Mouse (Mus musculus) liver, adult 2 months (tissue): ENCODE data around the gene Car7. TPM values are rescaled to one million over a fixed set of nuclear protein-coding genes. Genes with fewer than 3 reads are reported as not detected.

Experiments used
- DNase-seq: peaks from one replicate; pipeline ENCODE4 v3.0.0-alpha.2; 2011; ENCODE audit warnings: low read depth, low spot score; ENCODE audit errors: extremely low read depth
- H3K27ac ChIP-seq: fragments of 200-500 bp; replicated peaks from 2 replicates; pipeline ENCODE4 v1.5.1; 2012; ENCODE audit warnings: low read depth, mild to moderate bottlenecking, control low read depth, inconsistent platforms, low read length; ENCODE audit not compliant: insufficient read depth
- H3K27me3 ChIP-seq: fragments of 200-500 bp; 2 replicates; pipeline ENCODE4 v1.6.1; 2012; ENCODE audit warnings: mild to moderate bottlenecking, moderate library complexity, low read length, inconsistent platforms; ENCODE audit not compliant: control insufficient read depth, insufficient read depth
- H3K36me3 ChIP-seq: fragments of 200-500 bp; 2 replicates; pipeline ENCODE4 v1.6.1; 2012; ENCODE audit warnings: low read length, inconsistent platforms; ENCODE audit not compliant: control insufficient read depth, insufficient read depth
- H3K4me1 ChIP-seq: fragments of 200-500 bp; 2 replicates; pipeline ENCODE4 v1.6.1; 2011; ENCODE audit warnings: low read length; ENCODE audit not compliant: control insufficient read depth, insufficient read depth
- H3K4me3 ChIP-seq: fragments of 200-500 bp; 2 replicates; pipeline ENCODE4 v1.5.1; 2011; ENCODE audit warnings: low read depth, mild to moderate bottlenecking, control low read depth, low read length, moderate library complexity; ENCODE audit not compliant: insufficient read depth
- H3K79me2 ChIP-seq: fragments of 200-500 bp; 2 replicates; pipeline ENCODE4 v1.6.1; 2012; ENCODE audit warnings: inconsistent platforms, mild to moderate bottlenecking, low read length, moderate library complexity; ENCODE audit not compliant: control insufficient read depth, insufficient read depth
- H3K9ac ChIP-seq: fragments of 200-500 bp; 2 replicates; pipeline ENCODE4 v1.6.1; 2012; ENCODE audit warnings: low read depth, mild to moderate bottlenecking, control low read depth, inconsistent platforms, low read length
- CTCF ChIP-seq: fragments of 200-500 bp; IDR thresholded peaks from 2 replicates; pipeline ENCODE4 v1.5.1; 2011; ENCODE audit warnings: low read depth, low read length, control low read depth
- POLR2A ChIP-seq: fragments of 200-500 bp; IDR thresholded peaks from 2 replicates; pipeline ENCODE4 v1.6.1; 2011; ENCODE audit warnings: low read length, control low read depth; ENCODE audit not compliant: insufficient read depth; ENCODE audit errors: extremely low read depth
- WGBS: fragments of 180-500 bp; shearing (Covaris S2); methylation state at CpG from one replicate; pipeline ENCODE4 v1.1.7; 2018; 5-methylcytosine and 5-hydroxymethylcytosine counted together
- polyA plus RNA-seq: library from polyadenylated mRNA; depleted of rRNA; stranded (reverse); fragments of >200 nt; gene quantifications from 2 replicates; pipeline ENCODE4 v1.2.3, GENCODE M21; 2012; rRNA removed
- total RNA-seq: library from RNA; depleted of rRNA; stranded (reverse); fragments of >200 nt; gene quantifications from 2 replicates; pipeline ENCODE4 v1.2.3, GENCODE M21; 2014; rRNA removed

Car7 gene
- total RNA-seq: 1.0 and 1.2 TPM in 2 replicates
- polyA plus RNA-seq: 1.8 and 2.6 TPM in 2 replicates

DNA sequence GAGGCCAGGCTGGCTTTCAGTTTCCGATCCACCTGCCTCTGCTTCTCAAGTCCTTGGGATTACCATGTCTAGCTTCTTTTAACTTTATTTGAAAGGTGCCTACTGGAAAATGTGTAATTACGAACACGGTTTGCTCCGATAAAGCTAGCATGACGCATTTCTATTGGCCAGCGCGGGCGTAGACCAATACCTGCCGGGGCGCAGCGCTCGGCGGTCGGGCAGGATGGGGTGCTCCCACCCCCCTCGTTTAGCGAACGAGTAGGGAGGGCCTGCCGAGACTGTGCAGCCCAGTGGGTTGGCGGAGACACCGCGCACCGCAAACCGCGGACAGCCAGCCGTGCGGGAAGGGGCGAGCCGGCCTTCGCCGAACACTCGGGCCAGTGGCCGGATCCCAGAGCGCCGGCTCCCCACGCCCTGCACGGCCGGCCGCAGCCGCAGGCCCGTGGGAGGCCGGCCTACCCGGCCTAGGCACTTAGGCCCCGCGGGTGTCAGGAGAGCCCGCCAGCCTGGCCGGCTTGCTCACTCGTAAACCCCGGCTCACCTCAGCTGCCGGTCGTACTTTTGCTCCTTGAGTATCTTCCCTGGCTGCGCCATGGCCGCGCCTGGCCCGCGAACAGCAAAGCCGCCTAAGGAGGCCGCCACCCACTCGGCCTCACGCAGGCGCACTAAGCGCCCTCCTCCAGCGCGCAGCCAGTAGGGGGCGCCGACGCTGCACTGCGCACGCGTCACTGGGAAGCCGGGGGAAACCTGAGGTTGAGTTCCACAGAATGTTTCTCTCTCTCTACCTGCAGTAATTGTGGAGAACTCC is at the start of gene Car7, which contains the start of gene Nae1:
TSS of gene Car7 (plus strand) at position 719 of the 808 bp plus-strand sequence.
TSS of gene Nae1 (minus strand) at position 667 of the 808 bp plus-strand sequence.
- H3K4me1 ChIP-seq: peaks cover 2% of the 10 kb centered on the region; the same call in 1 of the 2 replicates
- H3K36me3 ChIP-seq: peaks cover 9% of the 10 kb centered on the region
- peak within 1 kb of the TSS; percentile 97 for H3K4me3 ChIP-seq
- H3K79me2 ChIP-seq: peaks cover 9% of the 10 kb centered on the region; the same call in 1 of the 2 replicates
- under 1% methylated on average over 70 of the region's 70 CpGs for WGBS
- TF ChIP-seq POLR2A: peak; percentile 80
- peak; percentile 92 for TF ChIP-seq CTCF
- H3K9ac ChIP-seq: peak within 1 kb of the TSS; percentile 88
- H3K27me3 ChIP-seq: no peaks in the 10 kb centered on the region
- DNase-seq: peak; percentile 78
- peak within 1 kb of the TSS; percentile 84 for H3K27ac ChIP-seq

DNA sequence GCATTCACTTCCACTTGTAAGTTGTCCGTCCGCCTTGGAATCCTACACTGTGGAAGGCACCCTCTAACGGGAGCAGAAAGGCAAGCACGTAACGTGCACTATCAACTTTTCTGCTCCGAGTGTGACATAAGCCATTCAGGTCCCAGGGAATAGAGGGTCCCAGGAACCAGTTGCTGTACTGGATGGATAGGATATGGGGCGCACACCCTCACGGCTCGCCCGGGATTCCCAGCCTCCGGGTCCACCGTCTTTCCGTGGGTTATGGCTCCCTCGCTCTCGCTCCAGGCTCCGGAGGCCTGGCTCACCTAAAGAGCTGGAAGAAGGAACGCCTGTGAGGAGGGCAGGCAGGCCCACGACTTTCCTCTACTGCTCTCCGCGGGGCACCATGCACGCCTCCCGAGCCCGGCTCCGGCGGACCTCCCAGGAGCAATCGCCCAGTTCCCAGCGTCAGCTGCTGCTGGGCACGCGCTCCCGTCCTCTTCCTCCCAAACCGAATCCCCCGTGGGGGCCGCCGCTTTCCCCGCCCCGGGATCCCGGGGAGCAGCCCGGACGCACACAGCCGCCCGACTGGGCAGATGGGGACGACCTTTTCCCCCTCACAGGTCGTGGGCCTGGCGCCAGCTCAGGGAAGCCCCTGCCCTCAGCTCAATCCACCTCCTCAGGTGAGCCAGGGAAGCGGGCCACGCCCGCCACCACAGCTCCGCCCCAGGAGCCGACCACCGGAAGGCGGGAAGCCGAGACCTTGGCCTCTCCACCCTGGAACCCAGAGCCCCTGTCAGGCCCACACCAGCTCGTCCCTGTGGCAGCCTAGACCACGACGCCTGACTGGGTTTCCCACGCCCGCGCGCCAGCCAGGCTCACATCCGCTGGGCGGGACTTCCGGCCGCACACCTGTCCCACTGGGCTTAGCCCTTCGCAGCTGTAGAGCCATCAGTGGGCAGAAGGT is 25.2 kb upstream of the Car7 start, which contains the start of gene Terb1:
TSS of gene Terb1 (minus strand) at position 850 of the 946 bp plus-strand sequence.
- no peak for TF ChIP-seq POLR2A
- no peak for TF ChIP-seq CTCF
- DNase-seq: no peak
- H3K36me3 ChIP-seq: peaks cover 13% of the 10 kb centered on the region
- peak within 1 kb of the TSS; percentile 51 for H3K4me3 ChIP-seq
- H3K79me2 ChIP-seq: no peaks in the 10 kb centered on the region
- WGBS: 7% methylated on average over 64 of the region's 64 CpGs
- H3K4me1 ChIP-seq: peaks cover 2% of the 10 kb centered on the region; the same call in 1 of the 2 replicates
- no peaks in the 10 kb centered on the region for H3K27me3 ChIP-seq
- H3K27ac ChIP-seq: no peak within 1 kb of the TSS
- H3K9ac ChIP-seq: peak within 1 kb of the TSS; percentile 39

DNA sequence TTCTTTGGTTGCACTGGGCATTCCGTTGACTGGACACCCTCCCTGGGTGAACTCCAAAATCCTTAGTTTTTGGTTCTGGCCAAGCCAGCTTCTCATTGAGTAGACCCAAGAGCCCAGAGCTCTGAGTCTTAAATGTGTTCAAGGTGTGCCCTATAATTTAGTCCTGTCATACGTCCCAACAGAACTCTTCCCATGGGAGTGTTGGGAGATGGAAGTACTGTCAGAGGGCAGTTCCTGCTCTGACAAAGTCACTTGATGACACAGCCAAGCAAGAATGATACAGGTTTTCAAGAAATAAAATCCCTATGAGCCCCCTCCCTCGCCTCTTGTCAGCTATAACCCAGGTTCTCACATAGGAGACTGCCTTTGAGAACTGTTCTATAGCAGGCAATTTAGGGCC is 24.4 kb upstream of the Car7 start:
- H3K27ac ChIP-seq: no peak overlapping the region
- peaks cover 21% of the 10 kb centered on the region for H3K36me3 ChIP-seq
- H3K79me2 ChIP-seq: no peaks in the 10 kb centered on the region
- H3K9ac ChIP-seq: no peak overlapping the region
- TF ChIP-seq CTCF (no peak), POLR2A (no peak)
- no peak for DNase-seq
- H3K27me3 ChIP-seq: no peaks in the 10 kb centered on the region
- WGBS: 87% methylated on average over 3 of the region's 3 CpGs
- H3K4me3 ChIP-seq: no peak overlapping the region
- peaks cover 2% of the 10 kb centered on the region; the same call in 1 of the 2 replicates for H3K4me1 ChIP-seq

DNA sequence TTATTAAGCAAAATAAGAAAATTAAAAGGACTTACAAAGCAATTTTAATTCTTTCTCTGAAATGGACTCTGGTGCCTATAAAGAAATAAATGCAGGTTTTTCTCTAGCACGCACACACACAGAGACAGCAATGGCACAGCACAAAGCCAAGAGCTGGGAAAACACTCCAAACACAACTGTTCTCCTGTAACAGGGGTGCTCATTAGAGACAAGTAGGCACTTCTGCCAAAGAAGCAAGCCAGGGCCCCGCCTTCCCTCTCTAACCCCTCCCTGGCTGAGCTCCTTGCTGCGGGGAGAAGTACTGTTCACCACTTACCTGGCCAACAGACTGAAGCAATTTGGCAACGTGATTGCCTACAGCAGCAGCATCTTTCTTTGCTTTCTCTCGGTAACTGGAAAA is 16.6 kb upstream of the Car7 start:
- Histone ChIP-seq H3K27ac (no peak overlapping the region), H3K36me3 (peaks cover 55% of the 10 kb centered on the region), H3K9ac (no peak overlapping the region), H3K4me3 (no peak overlapping the region), H3K27me3 (no peaks in the 10 kb centered on the region), H3K4me1 (no peaks in the 10 kb centered on the region), H3K79me2 (no peaks in the 10 kb centered on the region)
- 80% methylated on average over 5 of the region's 5 CpGs for WGBS
- no peak for TF ChIP-seq POLR2A
- no peak for TF ChIP-seq CTCF
- DNase-seq: no peak

DNA sequence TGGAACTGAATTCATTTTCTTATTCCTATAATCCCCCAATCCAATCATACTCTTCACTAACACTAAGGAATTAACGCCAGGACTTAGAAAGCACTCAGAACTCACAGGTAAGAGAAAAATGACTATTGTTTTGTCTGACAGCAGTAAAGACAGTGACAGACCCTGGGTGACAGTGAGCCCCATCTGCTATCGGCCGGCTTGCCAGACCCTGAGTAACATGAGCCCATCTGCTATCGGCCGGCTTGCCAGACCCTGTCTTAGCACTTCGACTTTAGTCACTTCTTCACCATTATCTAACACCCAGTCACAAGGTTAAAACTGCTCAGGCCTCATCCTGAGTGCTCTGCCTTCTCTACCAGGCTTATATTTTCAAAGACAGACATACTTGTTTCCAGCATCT is 4.8 kb upstream of the Car7 start:
- 97% methylated on average over 6 of the region's 6 CpGs for WGBS
- Histone ChIP-seq H3K27me3 (no peaks in the 10 kb centered on the region), H3K36me3 (peaks cover 32% of the 10 kb centered on the region), H3K79me2 (peaks cover 9% of the 10 kb centered on the region; the same call in 1 of the 2 replicates), H3K4me1 (no peaks in the 10 kb centered on the region), H3K4me3 (no peak overlapping the region), H3K27ac (no peak overlapping the region), H3K9ac (no peak overlapping the region)
- no peak for TF ChIP-seq POLR2A
- TF ChIP-seq CTCF: no peak
- DNase-seq: no peak
